Mouse (Mus musculus): ENCODE data around the gene Myo16. TPM values are rescaled to one million over a fixed set of nuclear protein-coding genes. Genes with fewer than 3 reads are reported as not detected.

Gene Myo16
- polyA plus RNA-seq, 1 experiment, result 0.44 TPM

DNA sequence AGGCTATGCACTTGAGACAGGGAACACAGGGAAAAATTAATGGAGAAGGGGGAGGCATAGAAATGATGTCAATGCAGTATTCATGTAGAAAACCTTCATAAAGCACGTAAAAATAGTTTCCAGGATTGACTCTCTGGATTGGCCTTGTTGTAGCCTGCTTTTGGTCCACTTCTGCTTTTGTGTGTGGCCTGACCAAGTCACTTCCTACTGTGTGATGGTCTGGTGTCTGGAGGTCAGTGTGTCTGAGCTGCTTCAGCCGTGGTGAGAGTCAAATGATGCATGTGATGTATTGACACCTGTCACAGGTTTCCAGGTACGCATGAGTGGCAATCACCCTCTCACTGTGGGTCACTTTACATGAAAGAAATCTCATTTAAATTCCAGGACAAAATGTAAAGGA is 16.2 kb downstream of the Myo16 start:
- H3K36me3 ChIP-seq (ENCODE audit: control insufficient read depth, insufficient read depth, low read length), result no peaks in the 10 kb centered on the region
- H3K4me3 ChIP-seq (ENCODE audit: control insufficient read depth, low read depth, low read length), result no peak overlapping the region
- H3K4me1 ChIP-seq (ENCODE audit: control insufficient read depth, insufficient read depth, low read length), result no peaks in the 10 kb centered on the region
- TF ChIP-seq CTCF (IDR thresholded peaks at IDR 0.05; ENCODE audit: control insufficient read depth, insufficient read depth, insufficient replicate concordance, low read depth, low read length) (no peak), POLR2A (IDR thresholded peaks at IDR 0.05; ENCODE audit: control insufficient read depth, low read depth, low read length) (no peak)
- no peaks in the 10 kb centered on the region for H3K27me3 ChIP-seq (ENCODE audit: control insufficient read depth, insufficient read depth, low read length)
- no peak overlapping the region for H3K27ac ChIP-seq (ENCODE audit: control insufficient read depth, insufficient read depth, low read depth, low read length)

DNA sequence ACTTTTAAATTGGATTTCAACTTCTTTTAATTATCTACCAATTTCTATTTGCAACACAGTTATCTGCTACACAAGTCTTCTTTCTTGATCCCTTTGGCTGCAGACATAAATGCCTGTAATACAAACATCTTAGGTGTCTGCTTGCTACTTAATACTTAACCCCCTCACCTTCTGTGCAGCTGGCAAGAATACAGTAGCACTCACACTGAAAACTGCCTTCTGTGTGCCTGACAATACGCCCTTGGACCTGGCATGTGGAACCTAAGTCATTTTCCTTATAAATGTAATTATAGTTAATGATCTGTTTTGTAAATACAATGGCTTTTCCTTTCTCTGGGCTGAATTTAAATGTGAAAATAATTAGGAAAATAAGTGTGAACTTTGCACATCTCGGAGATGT is 17.6 kb downstream of the Myo16 start:
- H3K36me3 ChIP-seq (ENCODE audit: control insufficient read depth, insufficient read depth, low read length), result no peaks in the 10 kb centered on the region
- H3K4me1 ChIP-seq (ENCODE audit: control insufficient read depth, insufficient read depth, low read length), result no peaks in the 10 kb centered on the region
- H3K27me3 ChIP-seq (ENCODE audit: control insufficient read depth, insufficient read depth, low read length), result no peaks in the 10 kb centered on the region
- no peak overlapping the region for H3K4me3 ChIP-seq (ENCODE audit: control insufficient read depth, low read depth, low read length)
- H3K27ac ChIP-seq (ENCODE audit: control insufficient read depth, insufficient read depth, low read depth, low read length), result no peak overlapping the region
- no peak for TF ChIP-seq CTCF (IDR thresholded peaks at IDR 0.05; ENCODE audit: control insufficient read depth, insufficient read depth, insufficient replicate concordance, low read depth, low read length)
- TF ChIP-seq POLR2A (IDR thresholded peaks at IDR 0.05; ENCODE audit: control insufficient read depth, low read depth, low read length), result no peak

DNA sequence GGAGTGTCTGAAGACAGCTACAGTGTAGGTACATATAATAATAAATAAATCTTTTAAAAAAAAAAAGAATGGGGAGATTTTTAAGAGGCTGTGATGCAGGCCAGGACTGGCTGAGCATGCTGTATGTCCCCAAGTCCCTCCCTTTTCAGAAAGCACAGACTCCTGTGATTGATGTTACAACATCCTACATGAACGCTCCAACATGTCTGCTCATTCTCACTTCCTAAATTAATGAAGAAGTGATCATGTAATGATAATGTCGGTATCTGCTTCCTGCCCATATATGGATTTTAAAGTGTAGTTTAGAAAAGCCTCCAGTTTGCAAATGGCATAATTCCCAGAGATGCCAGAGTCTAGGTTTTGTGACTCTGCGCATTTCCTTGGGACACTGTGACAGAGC is 18.6 kb downstream of the Myo16 start:
- no peak overlapping the region for H3K4me3 ChIP-seq (ENCODE audit: control insufficient read depth, low read depth, low read length)
- H3K36me3 ChIP-seq (ENCODE audit: control insufficient read depth, insufficient read depth, low read length), result no peaks in the 10 kb centered on the region
- no peaks in the 10 kb centered on the region for H3K27me3 ChIP-seq (ENCODE audit: control insufficient read depth, insufficient read depth, low read length)
- H3K4me1 ChIP-seq (ENCODE audit: control insufficient read depth, insufficient read depth, low read length), result no peaks in the 10 kb centered on the region
- TF ChIP-seq POLR2A (IDR thresholded peaks at IDR 0.05; ENCODE audit: control insufficient read depth, low read depth, low read length), result no peak
- no peak for TF ChIP-seq CTCF (IDR thresholded peaks at IDR 0.05; ENCODE audit: control insufficient read depth, insufficient read depth, insufficient replicate concordance, low read depth, low read length)
- no peak overlapping the region for H3K27ac ChIP-seq (ENCODE audit: control insufficient read depth, insufficient read depth, low read depth, low read length)

DNA sequence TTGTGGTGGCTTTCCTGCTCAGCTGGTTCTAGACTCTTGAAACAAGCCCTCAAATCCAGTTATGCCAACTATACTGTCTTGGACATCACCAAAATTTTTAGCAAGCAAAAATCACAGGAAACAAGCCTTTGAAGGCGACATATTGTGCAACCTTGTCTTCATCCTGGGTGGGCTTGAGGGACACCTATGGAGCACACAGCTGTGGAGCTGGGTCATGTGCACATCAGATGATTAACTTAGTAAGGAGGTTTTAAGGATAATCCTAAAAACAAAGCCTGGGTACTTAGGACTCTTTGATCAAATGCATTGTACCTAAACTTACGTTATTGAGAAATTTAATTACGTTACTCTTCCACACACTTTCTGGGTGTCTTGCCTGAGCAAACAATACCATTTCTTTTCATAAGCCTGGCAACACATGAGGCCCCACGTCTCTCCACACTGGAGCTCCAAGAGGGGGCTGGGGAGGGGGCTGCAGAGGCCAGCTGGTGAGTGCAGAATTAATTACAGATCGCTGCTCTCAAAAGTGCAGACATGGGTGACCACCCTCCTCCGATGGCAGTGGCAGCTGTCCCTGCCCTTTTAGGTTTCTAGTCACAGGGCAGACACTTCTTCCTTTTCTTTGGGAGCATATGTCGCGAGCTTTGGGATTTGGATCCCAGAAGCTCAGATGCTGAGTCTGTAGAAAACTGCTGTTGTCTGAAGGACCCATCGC is 19.5 kb downstream of the Myo16 start:
- Histone ChIP-seq H3K4me1 (ENCODE audit: control insufficient read depth, insufficient read depth, low read length) (no peaks in the 10 kb centered on the region), H3K27ac (ENCODE audit: control insufficient read depth, insufficient read depth, low read depth, low read length) (no peak overlapping the region), H3K36me3 (ENCODE audit: control insufficient read depth, insufficient read depth, low read length) (no peaks in the 10 kb centered on the region), H3K4me3 (ENCODE audit: control insufficient read depth, low read depth, low read length) (no peak overlapping the region), H3K27me3 (ENCODE audit: control insufficient read depth, insufficient read depth, low read length) (no peaks in the 10 kb centered on the region)
- TF ChIP-seq POLR2A (IDR thresholded peaks at IDR 0.05; ENCODE audit: control insufficient read depth, low read depth, low read length), result no peak
- no peak for TF ChIP-seq CTCF (IDR thresholded peaks at IDR 0.05; ENCODE audit: control insufficient read depth, insufficient read depth, insufficient replicate concordance, low read depth, low read length)

DNA sequence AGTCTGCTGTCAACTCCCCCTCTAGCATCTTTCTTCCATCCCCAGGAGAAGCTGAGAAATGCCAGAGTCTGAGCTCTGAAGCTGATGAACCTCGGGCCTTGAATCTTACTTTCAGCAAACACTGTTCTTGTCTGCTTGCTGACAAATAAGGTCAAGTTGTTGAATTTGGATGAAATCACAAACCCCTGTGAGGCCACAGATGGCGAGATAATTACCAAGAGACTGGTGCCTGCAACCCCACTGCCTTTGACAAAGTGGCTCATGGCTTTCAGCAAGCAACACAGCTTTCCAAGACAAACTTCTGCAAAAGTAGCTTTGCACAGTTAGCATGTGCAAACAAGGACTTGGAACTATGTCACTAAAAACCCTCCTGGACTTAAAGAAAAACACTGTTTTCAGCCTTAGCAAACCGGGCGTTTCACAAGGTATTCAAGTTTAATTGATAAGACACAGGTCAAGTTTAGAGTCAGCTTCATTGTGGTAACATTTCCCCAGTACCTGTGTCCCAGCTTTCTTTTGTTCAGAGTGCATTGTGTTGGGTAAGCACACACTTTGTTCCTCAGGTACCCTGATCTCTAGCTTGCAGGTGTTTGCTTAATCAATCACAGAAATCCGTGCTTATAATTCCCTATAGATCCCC is 20.6 kb downstream of the Myo16 start:
- Histone ChIP-seq H3K4me3 (ENCODE audit: control insufficient read depth, low read depth, low read length) (no peak overlapping the region), H3K27me3 (ENCODE audit: control insufficient read depth, insufficient read depth, low read length) (no peaks in the 10 kb centered on the region), H3K36me3 (ENCODE audit: control insufficient read depth, insufficient read depth, low read length) (no peaks in the 10 kb centered on the region), H3K4me1 (ENCODE audit: control insufficient read depth, insufficient read depth, low read length) (no peaks in the 10 kb centered on the region), H3K27ac (ENCODE audit: control insufficient read depth, insufficient read depth, low read depth, low read length) (no peak overlapping the region)
- TF ChIP-seq CTCF (IDR thresholded peaks at IDR 0.05; ENCODE audit: control insufficient read depth, insufficient read depth, insufficient replicate concordance, low read depth, low read length) (no peak), POLR2A (IDR thresholded peaks at IDR 0.05; ENCODE audit: control insufficient read depth, low read depth, low read length) (no peak)

DNA sequence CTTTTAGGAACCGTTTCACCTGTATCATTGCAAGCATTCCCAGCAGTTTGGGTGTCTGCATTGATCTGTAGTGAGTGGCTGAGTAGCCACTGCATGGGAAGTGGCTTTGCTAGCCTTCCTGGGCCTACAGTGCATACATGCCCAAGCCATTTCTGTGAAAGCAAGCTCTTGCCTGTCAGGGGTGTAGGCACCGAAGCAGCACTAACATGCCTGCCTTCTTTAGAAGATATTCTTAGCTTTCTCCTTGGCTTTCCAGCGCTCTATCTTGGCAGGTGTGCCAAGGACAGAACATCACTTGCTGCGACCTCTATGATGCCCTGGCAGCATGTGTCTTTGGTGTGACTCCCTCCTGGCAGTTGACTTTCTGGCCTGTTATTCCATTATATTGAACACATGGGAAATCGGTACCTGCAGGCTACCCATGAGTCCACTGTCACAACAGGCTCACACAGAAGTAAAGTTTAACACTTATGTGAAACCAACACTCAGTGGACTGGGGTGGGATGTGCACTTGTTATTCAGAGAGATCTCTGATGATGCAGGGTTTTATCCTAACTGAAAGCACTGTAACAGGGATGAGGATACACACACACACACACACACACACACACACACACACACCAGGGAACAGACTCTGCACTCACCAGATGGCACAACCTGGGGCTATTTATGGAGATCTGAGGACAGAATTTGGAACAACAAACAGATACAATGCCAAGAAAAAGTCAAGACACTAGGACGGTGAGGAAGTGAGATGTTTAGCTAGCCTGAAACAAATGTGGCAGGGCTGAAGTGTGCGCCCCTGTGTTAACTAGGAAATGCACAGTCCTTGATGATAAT is 21.4 kb downstream of the Myo16 start:
- H3K4me3 ChIP-seq (ENCODE audit: control insufficient read depth, low read depth, low read length), result no peak overlapping the region
- H3K4me1 ChIP-seq (ENCODE audit: control insufficient read depth, insufficient read depth, low read length), result no peaks in the 10 kb centered on the region
- H3K27ac ChIP-seq (ENCODE audit: control insufficient read depth, insufficient read depth, low read depth, low read length), result no peak overlapping the region
- TF ChIP-seq CTCF (IDR thresholded peaks at IDR 0.05; ENCODE audit: control insufficient read depth, insufficient read depth, insufficient replicate concordance, low read depth, low read length), result no peak
- no peak for TF ChIP-seq POLR2A (IDR thresholded peaks at IDR 0.05; ENCODE audit: control insufficient read depth, low read depth, low read length)
- no peaks in the 10 kb centered on the region for H3K27me3 ChIP-seq (ENCODE audit: control insufficient read depth, insufficient read depth, low read length)
- no peaks in the 10 kb centered on the region for H3K36me3 ChIP-seq (ENCODE audit: control insufficient read depth, insufficient read depth, low read length)

DNA sequence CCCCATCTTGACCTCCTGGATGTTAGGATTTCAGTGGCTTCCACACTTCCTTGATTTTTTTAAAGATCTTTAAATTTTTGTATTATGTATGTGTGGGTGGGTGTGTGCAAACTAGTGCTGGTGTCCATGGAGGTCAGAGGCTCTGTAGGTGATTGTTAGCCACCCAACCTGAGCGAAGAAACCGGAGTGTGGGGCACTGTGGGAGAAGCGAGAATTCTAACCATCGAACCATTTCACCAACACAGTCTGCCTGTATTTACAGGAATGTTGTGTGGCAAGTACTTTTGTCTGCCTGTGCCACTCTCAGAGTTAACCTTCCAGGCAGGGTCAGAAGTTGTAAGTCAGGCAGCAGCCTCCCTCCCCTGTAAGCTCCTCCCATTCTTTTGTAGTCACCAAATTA is 22.3 kb downstream of the Myo16 start:
- no peak for TF ChIP-seq POLR2A (IDR thresholded peaks at IDR 0.05; ENCODE audit: control insufficient read depth, low read depth, low read length)
- TF ChIP-seq CTCF (IDR thresholded peaks at IDR 0.05; ENCODE audit: control insufficient read depth, insufficient read depth, insufficient replicate concordance, low read depth, low read length), result no peak
- H3K27ac ChIP-seq (ENCODE audit: control insufficient read depth, insufficient read depth, low read depth, low read length), result no peak overlapping the region
- H3K36me3 ChIP-seq (ENCODE audit: control insufficient read depth, insufficient read depth, low read length), result no peaks in the 10 kb centered on the region
- H3K4me3 ChIP-seq (ENCODE audit: control insufficient read depth, low read depth, low read length), result no peak overlapping the region
- H3K27me3 ChIP-seq (ENCODE audit: control insufficient read depth, insufficient read depth, low read length), result no peaks in the 10 kb centered on the region
- H3K4me1 ChIP-seq (ENCODE audit: control insufficient read depth, insufficient read depth, low read length), result no peaks in the 10 kb centered on the region

Data from testis, adult 2 months (tissue).